Mouse (Mus musculus): ENCODE results near the gene Amot.

- no peak for TF ChIP-seq POLR2A (IDR thresholded peaks at IDR 0.05; ENCODE audit: low read depth, low read length)
- TF ChIP-seq E2F4 (IDR thresholded peaks at IDR 0.05; ENCODE audit: insufficient replicate concordance, low read depth, low read length) = no peak
- TF ChIP-seq TCF12 (IDR thresholded peaks at IDR 0.05; ENCODE audit: low read depth, low read length) = no peak
Observed at GRCm38 (mm10) chrX:145529602-145530001, 24.6 kb upstream of the Amot start.
